Mouse (Mus musculus) heart, embryonic 11.5 days (tissue): ENCODE results near the gene Aar2. TPM values are rescaled to one million over a fixed set of nuclear protein-coding genes. Genes with fewer than 3 reads are reported as not detected.

ENCODE experiments used
- ATAC-seq: fragments of 200-750 bp; cut with Nextera tagmentation; replicated peaks from 2 replicates; pipeline ENCODE4 v1.8.0; 2017; ENCODE audit warnings: moderate library complexity; ENCODE audit not compliant: insufficient number of reproducible peaks, low FRiP score, low TSS enrichment
- H3K27ac ChIP-seq: fragments of 300-500 bp; sonication (generic); 2 replicates; pipeline ENCODE4 v1.5.1; 2014; ENCODE audit warnings: mild to moderate bottlenecking, low read depth, low read length
- H3K27me3 ChIP-seq: fragments of 300-500 bp; sonication (generic); 2 replicates; pipeline ENCODE4 v1.6.1; 2014; ENCODE audit warnings: mild to moderate bottlenecking, low read length, mixed read lengths; ENCODE audit not compliant: control insufficient read depth, insufficient read depth
- H3K36me3 ChIP-seq: fragments of 300-500 bp; sonication (generic); 2 replicates; pipeline ENCODE4 v1.6.1; 2014; ENCODE audit warnings: mild to moderate bottlenecking, low read length, moderate library complexity, mixed read lengths; ENCODE audit not compliant: control insufficient read depth, insufficient read depth
- H3K4me1 ChIP-seq: fragments of 300-500 bp; sonication (generic); 2 replicates; pipeline ENCODE4 v1.6.1; 2014; ENCODE audit warnings: low read length; ENCODE audit not compliant: control insufficient read depth, insufficient read depth
- H3K4me2 ChIP-seq: fragments of 300-500 bp; sonication (generic); 2 replicates; pipeline ENCODE4 v1.6.1; 2014; ENCODE audit warnings: mild to moderate bottlenecking, moderate library complexity
- H3K4me3 ChIP-seq: fragments of 300-500 bp; sonication (generic); 2 replicates; pipeline ENCODE4 v1.5.1; 2014; ENCODE audit warnings: low read depth, low read length
- H3K9ac ChIP-seq: fragments of 300-500 bp; sonication (generic); 2 replicates; pipeline ENCODE4 v1.6.1; 2014; ENCODE audit warnings: mild to moderate bottlenecking, low read depth, low read length, moderate library complexity
- H3K9me3 ChIP-seq: fragments of 300-500 bp; sonication (generic); replicated peaks from 2 replicates; pipeline ENCODE4 v1.6.1; 2016; ENCODE audit warnings: low read length; ENCODE audit not compliant: control insufficient read depth
- WGBS: fragments of 180-500 bp; shearing (Covaris S2); extraction: QIAGEN DNeasy Blood & Tissue Kit; methylation state at CpG from one replicate; pipeline ENCODE4 v1.1.7; 2014; ENCODE audit not compliant: insufficient replicate concordance; 5-methylcytosine and 5-hydroxymethylcytosine counted together
- polyA plus RNA-seq: library from polyadenylated mRNA; unstranded; fragments of >200 nt; fragmentation: Nextera tagmentation; extraction: Ambion mirVana; gene quantifications from 2 replicates; pipeline ENCODE4 v1.2.1, GENCODE M21; 2014

Gene Aar2
- polyA plus RNA-seq, 1 experiment from 2014 or later, result 26.5 TPM

- H3K27ac ChIP-seq, result no peak overlapping the region
- no peak for ATAC-seq
- H3K4me3 ChIP-seq, result no peak overlapping the region
- 72% methylated on average over 7 of the region's 7 CpGs for WGBS
- H3K36me3 ChIP-seq, result no peaks in the 10 kb centered on the region
- H3K9me3 ChIP-seq, result no peaks in the 10 kb centered on the region
- H3K4me2 ChIP-seq, result no peak overlapping the region
- H3K4me1 ChIP-seq, result no peaks in the 10 kb centered on the region
- no peak overlapping the region for H3K9ac ChIP-seq
- H3K27me3 ChIP-seq, result peaks cover 10% of the 10 kb centered on the region; the same call in 1 of the 2 replicates
Measured at GRCm38 (mm10) chr2:156602581-156602980, 55.2 kb downstream of the Aar2 start.

GRCm38 (mm10) chr2:156603671-156604070 is 56.3 kb downstream of the Aar2 start:
- Histone ChIP-seq H3K27me3 (peaks cover 17% of the 10 kb centered on the region), H3K4me3 (no peak overlapping the region), H3K9ac (no peak overlapping the region), H3K4me1 (no peaks in the 10 kb centered on the region), H3K4me2 (no peak overlapping the region), H3K9me3 (no peaks in the 10 kb centered on the region), H3K36me3 (no peaks in the 10 kb centered on the region), H3K27ac (no peak overlapping the region)
- ATAC-seq, result no peak
- WGBS, result 77% methylated on average over 9 of the region's 9 CpGs

- Histone ChIP-seq H3K4me2 (no peak overlapping the region), H3K9me3 (no peaks in the 10 kb centered on the region), H3K4me1 (no peaks in the 10 kb centered on the region), H3K36me3 (no peaks in the 10 kb centered on the region), H3K9ac (no peak overlapping the region), H3K27me3 (peaks cover 27% of the 10 kb centered on the region), H3K27ac (no peak overlapping the region), H3K4me3 (no peak overlapping the region)
- 49% methylated on average over 3 of the region's 3 CpGs for WGBS
- ATAC-seq, result no peak
Measured at GRCm38 (mm10) chr2:156605144-156605543, 57.8 kb downstream of the Aar2 start.

GRCm38 (mm10) chr2:156605971-156606370 is 58.6 kb downstream of the Aar2 start:
- Histone ChIP-seq H3K9me3 (no peaks in the 10 kb centered on the region), H3K27me3 (peaks cover 31% of the 10 kb centered on the region), H3K9ac (no peak overlapping the region), H3K4me3 (no peak overlapping the region), H3K27ac (no peak overlapping the region), H3K4me2 (no peak overlapping the region), H3K4me1 (no peaks in the 10 kb centered on the region), H3K36me3 (no peaks in the 10 kb centered on the region)
- WGBS, result 73% methylated on average over 5 of the region's 5 CpGs
- no peak for ATAC-seq

- peak overlapping the region; percentile 68 for H3K4me3 ChIP-seq
- H3K27me3 ChIP-seq, result peaks cover 76% of the 10 kb centered on the region
- no peak overlapping the region for H3K27ac ChIP-seq
- H3K4me2 ChIP-seq, result peak overlapping the region; percentile 98
- H3K36me3 ChIP-seq, result no peaks in the 10 kb centered on the region
- H3K9ac ChIP-seq, result peak overlapping the region; percentile 52; the same call in 1 of the 2 replicates
- no peak for ATAC-seq
- H3K4me1 ChIP-seq, result peaks cover 6% of the 10 kb centered on the region
- WGBS, result 1% methylated on average over 41 of the region's 41 CpGs
- no peaks in the 10 kb centered on the region for H3K9me3 ChIP-seq
Measured at GRCm38 (mm10) chr2:156613081-156613540, 65.7 kb downstream of the Aar2 start.

GRCm38 (mm10) chr2:156613541-156614257 is 66.3 kb downstream of the Aar2 start, which contains the start of gene Dlgap4:
TSS of gene Dlgap4 (plus strand) at chr2:156613705.
- no peak within 1 kb of the TSS for H3K27ac ChIP-seq
- H3K4me3 ChIP-seq, result peak within 1 kb of the TSS; percentile 68
- no peaks in the 10 kb centered on the region for H3K36me3 ChIP-seq
- ATAC-seq, result peak; percentile 52; the same call in 1 of the 2 replicates
- no peaks in the 10 kb centered on the region for H3K9me3 ChIP-seq
- peak within 1 kb of the TSS; percentile 98 for H3K4me2 ChIP-seq
- peak within 1 kb of the TSS; percentile 52; the same call in 1 of the 2 replicates for H3K9ac ChIP-seq
- H3K27me3 ChIP-seq, result peaks cover 79% of the 10 kb centered on the region
- WGBS, result 1% methylated on average over 95 of the region's 103 CpGs
- peaks cover 6% of the 10 kb centered on the region for H3K4me1 ChIP-seq

GRCm38 (mm10) chr2:156614258-156614556 is 66.8 kb downstream of the Aar2 start:
- Histone ChIP-seq H3K36me3 (no peaks in the 10 kb centered on the region), H3K27ac (no peak overlapping the region), H3K9me3 (no peaks in the 10 kb centered on the region), H3K4me1 (peaks cover 6% of the 10 kb centered on the region), H3K27me3 (peaks cover 81% of the 10 kb centered on the region), H3K4me2 (peak overlapping the region; percentile 98), H3K9ac (no peak overlapping the region), H3K4me3 (peak overlapping the region; percentile 68)
- under 1% methylated on average over 18 of the region's 18 CpGs for WGBS
- ATAC-seq, result no peak

GRCm38 (mm10) chr2:156614661-156615654 is 67.6 kb downstream of the Aar2 start:
- ATAC-seq, result no peak
- H3K27me3 ChIP-seq, result peaks cover 82% of the 10 kb centered on the region
- no peak overlapping the region for H3K9ac ChIP-seq
- H3K27ac ChIP-seq, result no peak overlapping the region
- H3K4me3 ChIP-seq, result peak overlapping the region; percentile 68; the same call in 1 of the 2 replicates
- no peaks in the 10 kb centered on the region for H3K9me3 ChIP-seq
- H3K36me3 ChIP-seq, result no peaks in the 10 kb centered on the region
- 11% methylated on average over 31 of the region's 31 CpGs for WGBS
- peaks cover 6% of the 10 kb centered on the region for H3K4me1 ChIP-seq
- peak overlapping the region; percentile 15 for H3K4me2 ChIP-seq
